Mouse (Mus musculus) embryonic facial prominence, embryonic 11.5 days (tissue): ENCODE data around the gene Hist1h2ba. TPM values are rescaled to one million over a fixed set of nuclear protein-coding genes. Genes with fewer than 3 reads are reported as not detected.

Experiments
- ATAC-seq: fragments of 200-750 bp; cut with Nextera tagmentation; replicated peaks from 2 replicates; pipeline ENCODE4 v1.8.0; 2017; ENCODE audit warnings: low read depth; ENCODE audit not compliant: insufficient number of reproducible peaks, low FRiP score, low TSS enrichment
- DNase-seq: peaks from one replicate; pipeline ENCODE4 v3.0.0-alpha.2; 2015; ENCODE audit warnings: low spot score
- H3K27ac ChIP-seq: fragments of 300-500 bp; sonication (generic); replicated peaks from 2 replicates; pipeline ENCODE4 v1.5.1; 2014; ENCODE audit warnings: mild to moderate bottlenecking, low read depth, low read length, control low read depth
- H3K27me3 ChIP-seq: fragments of 300-500 bp; sonication (generic); 2 replicates; pipeline ENCODE4 v1.6.1; 2014; ENCODE audit warnings: mild to moderate bottlenecking, low read length, moderate library complexity, mixed read lengths; ENCODE audit not compliant: control insufficient read depth, insufficient read depth
- H3K36me3 ChIP-seq: fragments of 300-500 bp; sonication (generic); replicated peaks from 2 replicates; pipeline ENCODE4 v1.6.1; 2014; ENCODE audit warnings: low read depth, mild to moderate bottlenecking, low read length, moderate library complexity, mixed read lengths; ENCODE audit not compliant: control insufficient read depth, insufficient read depth
- H3K4me1 ChIP-seq: fragments of 300-500 bp; sonication (generic); 2 replicates; pipeline ENCODE4 v1.6.1; 2014; ENCODE audit warnings: low read length, mixed read lengths; ENCODE audit not compliant: control insufficient read depth, insufficient read depth
- H3K4me2 ChIP-seq: fragments of 300-500 bp; sonication (generic); 2 replicates; pipeline ENCODE4 v1.6.1; 2014; ENCODE audit warnings: low read depth, mild to moderate bottlenecking, control low read depth, low read length, moderate library complexity
- H3K4me3 ChIP-seq: fragments of 300-500 bp; sonication (generic); 2 replicates; pipeline ENCODE4 v1.5.1; 2014; ENCODE audit warnings: low read depth, low read length, control low read depth
- H3K9ac ChIP-seq: fragments of 300-500 bp; sonication (generic); replicated peaks from 2 replicates; pipeline ENCODE4 v1.6.1; 2014; ENCODE audit warnings: mild to moderate bottlenecking, control low read depth, low read length
- H3K9me3 ChIP-seq: fragments of 300-500 bp; sonication (generic); replicated peaks from 2 replicates; pipeline ENCODE4 v1.6.1; 2016; ENCODE audit warnings: mild to moderate bottlenecking, low read length, inconsistent platforms, mixed read lengths; ENCODE audit not compliant: control insufficient read depth
- WGBS: fragments of 180-500 bp; shearing (Covaris S2); extraction: QIAGEN DNeasy Blood & Tissue Kit; methylation state at CpG from one replicate; pipeline ENCODE4 v1.1.7; 2014; 5-methylcytosine and 5-hydroxymethylcytosine counted together
- polyA plus RNA-seq: library from polyadenylated mRNA; unstranded; fragments of >200 nt; fragmentation: Nextera tagmentation; extraction: Ambion mirVana; gene quantifications from 2 replicates; pipeline ENCODE4 v1.2.1, GENCODE M21; 2014

Hist1h2ba gene
- polyA plus RNA-seq, 1 experiment from 2014 or later: not detected

DNA sequence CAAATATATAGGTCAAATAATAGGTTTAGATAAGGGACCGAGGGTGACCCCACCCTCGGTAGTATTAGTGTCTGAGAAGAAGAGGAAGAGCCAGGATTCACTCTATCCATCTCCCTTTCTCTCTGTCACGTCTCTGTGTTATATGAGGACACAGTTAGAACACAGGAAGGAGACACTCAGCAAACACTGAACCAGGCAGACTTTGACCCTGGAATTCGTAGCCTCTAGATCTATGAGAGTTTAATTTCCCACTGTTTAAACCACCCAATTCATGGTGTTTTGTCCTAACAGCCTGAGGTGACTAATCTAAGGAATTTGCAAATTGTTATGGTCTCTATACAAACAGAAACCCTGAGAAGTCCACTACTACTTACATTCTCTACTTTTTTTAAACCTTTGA lies 16.3 kb downstream of the Hist1h2ba start:
- Histone ChIP-seq H3K9me3 (no peaks in the 10 kb centered on the region), H3K9ac (no peak overlapping the region), H3K27ac (no peak overlapping the region), H3K4me2 (no peak overlapping the region), H3K36me3 (no peaks in the 10 kb centered on the region), H3K27me3 (no peaks in the 10 kb centered on the region), H3K4me3 (no peak overlapping the region), H3K4me1 (no peaks in the 10 kb centered on the region)
- WGBS: 81% methylated on average over 4 of the region's 4 CpGs
- ATAC-seq: no peak
- no peak for DNase-seq

DNA sequence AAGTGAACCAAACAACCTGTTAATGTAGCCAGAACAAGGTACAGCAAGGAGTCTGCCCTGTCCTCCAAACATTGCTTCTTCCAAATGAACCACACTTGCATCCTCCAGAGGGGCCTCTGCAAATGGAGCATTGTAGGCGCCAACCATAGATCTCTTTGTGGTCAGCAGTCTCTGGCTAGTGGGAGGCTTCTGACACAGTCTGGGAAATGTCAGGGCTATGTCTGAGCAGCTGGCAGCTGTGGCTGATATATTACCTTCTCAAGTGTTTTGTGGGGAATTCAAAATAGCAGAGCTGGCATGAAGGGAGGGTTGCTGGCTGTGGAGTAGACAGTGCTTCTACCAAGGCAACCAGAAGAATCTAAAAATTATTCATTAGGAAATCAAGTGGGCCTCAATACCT lies 17.8 kb downstream of the Hist1h2ba start:
- DNase-seq (no peak), ATAC-seq (no peak)
- no peak overlapping the region for H3K4me3 ChIP-seq
- no peak overlapping the region for H3K4me2 ChIP-seq
- no peaks in the 10 kb centered on the region for H3K27me3 ChIP-seq
- H3K9me3 ChIP-seq: no peaks in the 10 kb centered on the region
- WGBS: 81% methylated on average over 1 of the region's 1 CpGs
- H3K36me3 ChIP-seq: no peaks in the 10 kb centered on the region
- H3K27ac ChIP-seq: no peak overlapping the region
- no peak overlapping the region for H3K9ac ChIP-seq
- H3K4me1 ChIP-seq: no peaks in the 10 kb centered on the region

DNA sequence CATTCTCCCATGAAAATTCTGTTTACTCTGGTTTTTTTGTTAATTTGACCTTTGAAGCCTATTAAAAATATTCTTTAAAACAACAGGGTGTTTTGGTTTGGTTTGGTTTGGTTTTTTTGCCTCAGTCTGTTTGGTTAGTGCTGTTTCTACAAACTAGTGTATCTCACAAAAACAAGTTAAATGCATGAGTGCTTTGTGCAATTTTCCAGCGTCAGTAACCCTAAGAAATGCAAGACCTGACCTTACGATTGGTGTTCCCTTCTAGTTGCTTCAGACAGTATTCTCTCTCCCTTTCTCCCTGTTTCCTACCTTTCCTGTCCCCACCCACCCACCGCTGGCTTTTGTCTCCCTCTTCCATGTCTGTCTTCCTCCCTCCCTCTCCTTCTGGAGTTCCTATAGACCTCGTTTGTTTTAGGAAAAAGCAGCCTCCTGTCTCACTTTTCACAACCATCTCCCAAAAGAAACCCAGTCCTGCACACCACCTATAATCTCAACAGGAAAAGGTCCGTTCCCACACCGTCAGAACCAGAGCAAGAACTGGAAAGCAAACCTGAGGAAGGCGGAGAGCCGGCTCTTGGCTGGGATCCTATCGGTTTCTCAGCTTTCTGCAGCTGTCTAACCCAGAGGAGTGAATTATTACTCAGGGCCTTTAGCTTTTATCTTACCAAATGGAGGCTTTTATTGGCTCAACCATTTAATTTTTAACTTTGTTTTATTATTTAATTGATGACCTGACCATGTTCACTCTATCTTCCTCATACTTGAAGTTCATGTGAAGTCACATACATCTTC lies 19.4 kb downstream of the Hist1h2ba start, which contains the start of gene Slc17a4:
Gene Slc17a4 (minus strand): TSS at position 634 of the 792 bp plus-strand sequence.
- no peak within 1 kb of the TSS for H3K27ac ChIP-seq
- no peaks in the 10 kb centered on the region for H3K36me3 ChIP-seq
- no peak within 1 kb of the TSS for H3K4me3 ChIP-seq
- H3K4me1 ChIP-seq: no peaks in the 10 kb centered on the region
- ATAC-seq: no peak
- H3K9me3 ChIP-seq: no peaks in the 10 kb centered on the region
- WGBS: 76% methylated on average over 9 of the region's 9 CpGs
- no peaks in the 10 kb centered on the region for H3K27me3 ChIP-seq
- no peak for DNase-seq
- H3K4me2 ChIP-seq: no peak within 1 kb of the TSS
- no peak within 1 kb of the TSS for H3K9ac ChIP-seq

DNA sequence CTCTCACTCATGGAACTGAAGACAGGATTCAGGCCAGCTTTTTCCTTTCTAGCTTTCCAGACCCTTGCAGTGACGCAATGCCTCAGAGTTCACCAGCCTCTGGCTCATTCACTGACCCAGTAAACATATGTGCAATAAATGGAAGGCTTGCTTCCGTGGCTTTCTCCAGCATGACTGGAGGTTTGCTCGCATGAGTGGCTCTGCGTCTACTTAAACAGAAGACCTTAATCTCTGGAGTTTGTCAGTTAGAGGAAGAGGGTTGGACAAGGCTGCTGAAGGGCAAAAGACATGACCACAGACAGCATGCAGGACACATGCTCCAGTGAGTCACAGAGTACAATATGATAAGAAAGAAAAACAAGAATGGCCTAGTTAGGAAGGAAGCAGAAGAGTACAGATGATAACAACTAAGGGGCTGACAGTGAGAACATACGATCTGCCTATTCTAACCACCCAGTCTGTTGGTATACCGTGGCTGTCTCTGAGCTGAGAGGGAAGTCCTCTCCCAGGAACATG lies 20.1 kb downstream of the Hist1h2ba start:
- no peak for ATAC-seq
- 65% methylated on average over 6 of the region's 6 CpGs for WGBS

DNA sequence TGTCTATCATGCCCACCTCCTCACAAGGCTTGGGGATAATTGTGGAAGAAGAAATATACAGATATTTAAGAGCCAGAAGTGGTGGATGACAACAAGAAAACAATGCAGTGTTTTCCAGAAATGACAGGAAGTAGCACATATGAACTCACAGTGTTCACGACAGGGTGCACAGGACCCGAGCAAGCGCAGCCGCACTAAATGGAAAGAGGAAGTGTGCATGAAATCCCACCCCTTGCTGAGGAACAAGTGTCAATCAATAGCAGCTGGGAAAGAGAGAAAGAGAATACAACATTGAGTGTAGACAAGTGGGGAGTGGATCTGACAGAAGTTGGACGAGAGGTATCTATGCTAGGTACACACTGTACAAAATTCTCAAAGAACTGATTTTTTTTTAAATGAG lies 22.6 kb downstream of the Hist1h2ba start:
- H3K36me3 ChIP-seq: no peaks in the 10 kb centered on the region
- no peak overlapping the region for H3K4me3 ChIP-seq
- no peak overlapping the region for H3K4me2 ChIP-seq
- H3K9ac ChIP-seq: no peak overlapping the region
- no peaks in the 10 kb centered on the region for H3K9me3 ChIP-seq
- ATAC-seq (no peak), DNase-seq (no peak)
- no peaks in the 10 kb centered on the region for H3K4me1 ChIP-seq
- WGBS: 82% methylated on average over 5 of the region's 5 CpGs
- no peak overlapping the region for H3K27ac ChIP-seq
- no peaks in the 10 kb centered on the region for H3K27me3 ChIP-seq

More for the DNA sequence above, 20.1 kb downstream of the Hist1h2ba start:
- no peak overlapping the region for H3K9ac ChIP-seq
- no peak for DNase-seq
- no peaks in the 10 kb centered on the region for H3K9me3 ChIP-seq
- H3K4me2 ChIP-seq: no peak overlapping the region
- no peaks in the 10 kb centered on the region for H3K27me3 ChIP-seq
- no peak overlapping the region for H3K4me3 ChIP-seq
- no peaks in the 10 kb centered on the region for H3K4me1 ChIP-seq
- H3K27ac ChIP-seq: no peak overlapping the region
- H3K36me3 ChIP-seq: no peaks in the 10 kb centered on the region

DNA sequence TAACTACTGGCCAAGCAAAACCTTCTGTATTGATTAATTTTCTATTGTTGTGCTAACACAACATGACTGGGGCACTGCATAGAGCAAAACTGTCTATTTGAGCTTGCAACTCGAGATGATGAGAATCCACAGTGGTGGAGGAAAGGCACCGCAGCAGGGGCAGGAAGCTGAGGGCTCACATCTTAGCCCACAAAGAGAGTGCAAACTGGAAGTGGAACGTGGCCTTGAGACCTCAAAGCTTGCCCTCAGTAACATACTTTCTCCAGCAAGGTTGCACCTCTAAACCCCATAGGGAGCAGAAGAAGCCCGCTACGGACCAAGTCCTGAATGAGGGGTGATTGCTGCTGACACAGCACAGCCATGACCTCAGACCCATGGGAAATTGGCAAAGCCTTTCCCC lies 23.8 kb downstream of the Hist1h2ba start:
- Histone ChIP-seq H3K27ac (no peak overlapping the region), H3K36me3 (no peaks in the 10 kb centered on the region), H3K4me2 (no peak overlapping the region), H3K27me3 (no peaks in the 10 kb centered on the region), H3K4me3 (no peak overlapping the region), H3K9ac (no peak overlapping the region), H3K9me3 (no peaks in the 10 kb centered on the region), H3K4me1 (no peaks in the 10 kb centered on the region)
- ATAC-seq (no peak), DNase-seq (no peak)
- WGBS: 61% methylated on average over 5 of the region's 5 CpGs

DNA sequence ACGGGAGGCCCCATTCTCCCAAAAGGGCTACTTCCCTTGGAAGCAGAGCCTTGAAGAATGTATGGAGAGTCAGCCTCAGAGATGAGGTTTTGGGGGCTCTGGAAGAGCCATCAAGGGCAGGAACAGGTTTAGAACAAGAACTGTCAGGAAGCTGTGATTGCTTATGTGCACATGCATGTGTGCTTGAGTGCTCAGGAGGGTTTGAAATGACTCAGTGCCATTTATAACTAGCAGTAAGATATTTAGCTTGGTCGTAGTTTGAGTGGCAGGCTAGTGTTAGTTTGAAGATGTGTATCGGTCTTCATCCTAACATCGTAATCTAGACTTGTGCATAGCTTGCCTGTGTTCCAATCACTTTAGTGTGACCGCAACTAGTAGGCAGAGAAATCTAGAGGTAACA lies 27.1 kb downstream of the Hist1h2ba start:
- DNase-seq (no peak), ATAC-seq (no peak)
- Histone ChIP-seq H3K9ac (no peak overlapping the region), H3K9me3 (no peaks in the 10 kb centered on the region), H3K4me3 (no peak overlapping the region), H3K36me3 (no peaks in the 10 kb centered on the region), H3K27ac (no peak overlapping the region), H3K27me3 (no peaks in the 10 kb centered on the region), H3K4me2 (no peak overlapping the region), H3K4me1 (no peaks in the 10 kb centered on the region)
- 95% methylated on average over 5 of the region's 5 CpGs for WGBS

DNA sequence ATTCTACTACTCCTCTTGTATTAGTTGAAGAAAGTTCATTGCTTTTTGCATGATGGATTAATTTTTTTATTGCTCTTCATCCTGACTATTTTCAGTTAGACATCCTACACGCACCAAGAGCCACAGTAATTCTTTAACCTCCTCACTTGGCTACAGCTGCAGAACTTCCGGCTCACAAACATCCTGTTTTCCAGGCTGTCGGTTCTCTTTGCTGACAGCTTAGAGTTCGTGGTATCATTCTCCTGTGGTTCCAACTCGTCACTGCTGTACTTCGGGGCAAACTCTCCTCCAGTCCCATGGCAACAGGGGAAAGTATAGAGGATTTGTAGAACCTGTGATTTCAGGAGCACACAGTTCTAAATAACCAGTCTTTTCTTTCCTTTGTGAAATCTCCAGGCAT lies 35.7 kb downstream of the Hist1h2ba start:
- 52% methylated on average over 6 of the region's 6 CpGs for WGBS
- Histone ChIP-seq H3K9ac (no peak overlapping the region), H3K27me3 (no peaks in the 10 kb centered on the region), H3K9me3 (no peaks in the 10 kb centered on the region), H3K36me3 (no peaks in the 10 kb centered on the region), H3K4me3 (no peak overlapping the region), H3K27ac (no peak overlapping the region), H3K4me2 (no peak overlapping the region), H3K4me1 (no peaks in the 10 kb centered on the region)
- DNase-seq: no peak
- no peak for ATAC-seq
